Mouse (Mus musculus) gonadal fat pad, adult 2 months (tissue): ENCODE results near the gene Cadm2. TPM values are rescaled to one million over a fixed set of nuclear protein-coding genes. Genes with fewer than 3 reads are reported as not detected.

ENCODE experiments used
- DNase-seq: peaks from one replicate; pipeline ENCODE4 v3.0.0-alpha.2; 2012; ENCODE audit warnings: low read depth
- polyA plus RNA-seq: library from polyadenylated mRNA; depleted of rRNA; stranded (reverse); fragments of >200 nt; gene quantifications from 2 replicates; pipeline ENCODE4 v1.2.3, GENCODE M21; 2012

Cadm2 gene
- polyA plus RNA-seq, 1 experiment, result 1.8 TPM

GRCm38 (mm10) chr16:67509079-67509478 is 111.6 kb downstream of the Cadm2 start:
- no peak for DNase-seq

- no peak for DNase-seq
Measured at GRCm38 (mm10) chr16:67482542-67482941, 138.2 kb downstream of the Cadm2 start.

- DNase-seq, result no peak
Measured at GRCm38 (mm10) chr16:67467041-67467440, 153.7 kb downstream of the Cadm2 start.

- DNase-seq, result no peak
Measured at GRCm38 (mm10) chr16:67436301-67436700, 184.4 kb downstream of the Cadm2 start.

GRCm38 (mm10) chr16:67425371-67425770 is 195.3 kb downstream of the Cadm2 start:
- no peak for DNase-seq

GRCm38 (mm10) chr16:67410926-67411325 is 209.8 kb downstream of the Cadm2 start:
- no peak for DNase-seq

- no peak for DNase-seq
Measured at GRCm38 (mm10) chr16:67410482-67410881, 210.2 kb downstream of the Cadm2 start.

- no peak for DNase-seq
Measured at GRCm38 (mm10) chr16:67367745-67368144, 253.0 kb downstream of the Cadm2 start.

GRCm38 (mm10) chr16:67348011-67348410 is 272.7 kb downstream of the Cadm2 start:
- DNase-seq, result no peak

GRCm38 (mm10) chr16:67347561-67347960 is 273.1 kb downstream of the Cadm2 start:
- no peak for DNase-seq

- DNase-seq, result no peak
Measured at GRCm38 (mm10) chr16:67346621-67347290, 274.0 kb downstream of the Cadm2 start.

- DNase-seq, result no peak
Measured at GRCm38 (mm10) chr16:67344194-67344593, 276.5 kb downstream of the Cadm2 start.

- no peak for DNase-seq
Measured at GRCm38 (mm10) chr16:67311033-67311432, 309.7 kb downstream of the Cadm2 start.

- DNase-seq, result no peak
Measured at GRCm38 (mm10) chr16:67284664-67285063, 336.0 kb downstream of the Cadm2 start.

GRCm38 (mm10) chr16:67243598-67243997 is 377.1 kb downstream of the Cadm2 start:
- DNase-seq, result no peak

- no peak for DNase-seq
Measured at GRCm38 (mm10) chr16:67234862-67235261, 385.8 kb downstream of the Cadm2 start.

GRCm38 (mm10) chr16:67226696-67227095 is 394.0 kb downstream of the Cadm2 start:
- no peak for DNase-seq

- DNase-seq, result no peak
Measured at GRCm38 (mm10) chr16:67203329-67203728, 417.4 kb downstream of the Cadm2 start.

- no peak for DNase-seq
Measured at GRCm38 (mm10) chr16:67192852-67193415, 427.8 kb downstream of the Cadm2 start.

GRCm38 (mm10) chr16:67192395-67192794 is 428.3 kb downstream of the Cadm2 start:
- no peak for DNase-seq

- DNase-seq, result no peak
Measured at GRCm38 (mm10) chr16:67186322-67186721, 434.4 kb downstream of the Cadm2 start.

- no peak for DNase-seq
Measured at GRCm38 (mm10) chr16:67182958-67183357, 437.8 kb downstream of the Cadm2 start.

- DNase-seq, result no peak
Measured at GRCm38 (mm10) chr16:67175386-67175785, 445.3 kb downstream of the Cadm2 start.
